23 mouse cellular contexts compared by ENCODE assay signal in the genomic region with DNA sequence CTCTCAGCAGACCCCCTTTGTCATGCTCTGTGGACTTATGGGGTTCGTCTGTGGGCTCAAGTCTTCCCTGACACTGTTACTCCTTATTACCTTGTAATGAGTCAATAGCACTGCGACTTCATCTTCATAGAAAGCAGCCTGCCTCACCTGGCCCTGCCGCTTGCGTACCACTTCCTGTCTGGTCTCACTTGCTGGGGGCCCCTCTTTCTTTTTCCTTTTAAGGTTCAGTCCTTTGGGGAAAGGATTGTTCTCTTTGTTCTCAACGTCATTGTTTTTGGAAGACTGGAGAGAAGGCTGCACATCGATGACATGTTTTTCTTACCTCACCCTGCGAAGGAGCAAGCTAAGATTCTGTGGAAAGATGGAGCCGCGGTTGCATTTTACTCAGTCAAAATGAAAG. TPM values are rescaled to one million over a fixed set of nuclear protein-coding genes. Genes with fewer than 3 reads are reported as not detected.
DNase-seq lines count a peak whose midpoint lies in the region; ATAC-seq and TF ChIP-seq lines count a peak whose summit lies in the region.
"Had no signal": no experiment of that assay in that cellular context is flagged by ENCODE, and none has a peak within 500 bp of the region (broad histone marks: within the 10 kb centered on the region; RNA-seq: fewer than 3 reads in every experiment).

No protein-coding gene starts in this region.

- no peak for TF ChIP-seq CTCF in forebrain, postnatal 0 days (IDR thresholded peaks at IDR 0.05; ENCODE audit: low read depth)

- H3K4me3 ChIP-seq in heart, embryonic 10.5 days = no peak overlapping the region
- H3K4me3 ChIP-seq in heart, embryonic 11.5 days (ENCODE audit: low read depth, low read length) = no peak overlapping the region
- H3K4me3 ChIP-seq in forebrain, postnatal 0 days (ENCODE audit: low read depth, low read length) = no peak overlapping the region
- H3K4me3 ChIP-seq: embryonic facial prominence, embryonic 15.5 days; erythroblast, embryonic 14.5 days; forebrain, embryonic 10.5 days; hindbrain, embryonic 12.5 days had no signal

- H3K4me2 ChIP-seq in heart, embryonic 11.5 days = no peak overlapping the region
- no peak overlapping the region for H3K4me2 ChIP-seq in forebrain, postnatal 0 days (ENCODE audit: low read depth)
- H3K4me2 ChIP-seq: embryonic facial prominence, embryonic 15.5 days; hindbrain, embryonic 12.5 days had no signal

- no peak for ATAC-seq in heart, embryonic 11.5 days (replicated peaks; ENCODE audit: insufficient number of reproducible peaks, low FRiP score, low TSS enrichment)
- ATAC-seq in forebrain, postnatal 0 days = no peak
- ATAC-seq: forebrain, embryonic 14.5 days; hindbrain, postnatal 0 days; intestine, embryonic 16.5 days had no signal

- H3K9ac ChIP-seq in heart, embryonic 11.5 days (ENCODE audit: low read depth, low read length) = no peak overlapping the region
- H3K9ac ChIP-seq in forebrain, postnatal 0 days = no peak overlapping the region
- H3K9ac ChIP-seq: embryonic facial prominence, embryonic 15.5 days; hindbrain, embryonic 12.5 days had no signal

- H3K9me3 ChIP-seq in heart, embryonic 10.5 days = no peaks in the 10 kb centered on the region
- no peaks in the 10 kb centered on the region for H3K9me3 ChIP-seq in heart, embryonic 11.5 days (replicated peaks; ENCODE audit: control insufficient read depth, low read length)
- H3K9me3 ChIP-seq in forebrain, postnatal 0 days (ENCODE audit: low read length) = no peaks in the 10 kb centered on the region
- H3K9me3 ChIP-seq: embryonic facial prominence, embryonic 15.5 days; forebrain, embryonic 10.5 days; hindbrain, embryonic 12.5 days had no signal

- no peaks in the 10 kb centered on the region for H3K4me1 ChIP-seq in heart, embryonic 10.5 days
- no peaks in the 10 kb centered on the region for H3K4me1 ChIP-seq in heart, embryonic 11.5 days (ENCODE audit: control insufficient read depth, insufficient read depth, low read length)
- H3K4me1 ChIP-seq in forebrain, postnatal 0 days (ENCODE audit: insufficient read depth) = no peaks in the 10 kb centered on the region
- H3K4me1 ChIP-seq: forebrain, embryonic 10.5 days; hindbrain, embryonic 12.5 days had no signal

- WGBS in heart, embryonic 10.5 days = 81% methylated on average over 9 of the region's 9 CpGs
- 81% methylated on average over 9 of the region's 9 CpGs for WGBS in heart, embryonic 11.5 days (ENCODE audit: insufficient replicate concordance)
- 79% methylated on average over 9 of the region's 9 CpGs for WGBS in forebrain, postnatal 0 days

- no peaks in the 10 kb centered on the region for H3K27me3 ChIP-seq in heart, embryonic 10.5 days (ENCODE audit: insufficient read depth, poor library complexity, severe bottlenecking)
- no peaks in the 10 kb centered on the region for H3K27me3 ChIP-seq in heart, embryonic 11.5 days (ENCODE audit: control insufficient read depth, insufficient read depth, low read length)
- H3K27me3 ChIP-seq in forebrain, postnatal 0 days (ENCODE audit: insufficient read depth, low read length) = no peaks in the 10 kb centered on the region
- H3K27me3 ChIP-seq: hindbrain, embryonic 12.5 days had no signal

- no peak overlapping the region for H3K27ac ChIP-seq in heart, embryonic 10.5 days
- no peak overlapping the region for H3K27ac ChIP-seq in heart, embryonic 11.5 days (ENCODE audit: low read depth, low read length)
- H3K27ac ChIP-seq in forebrain, postnatal 0 days (ENCODE audit: low read depth, low read length) = no peak overlapping the region
- H3K27ac ChIP-seq: embryonic facial prominence, embryonic 15.5 days; forebrain, embryonic 10.5 days; hindbrain, embryonic 12.5 days; hindbrain, postnatal 0 days had no signal

- no peaks in the 10 kb centered on the region for H3K36me3 ChIP-seq in heart, embryonic 10.5 days
- H3K36me3 ChIP-seq in heart, embryonic 11.5 days (ENCODE audit: control insufficient read depth, insufficient read depth, low read length) = no peaks in the 10 kb centered on the region
- H3K36me3 ChIP-seq in forebrain, postnatal 0 days (ENCODE audit: insufficient read depth) = no peaks in the 10 kb centered on the region
- H3K36me3 ChIP-seq: embryonic facial prominence, embryonic 15.5 days; forebrain, embryonic 10.5 days; G1E; hindbrain, embryonic 12.5 days had no signal

- DNase-seq in heart, embryonic 10.5 days (ENCODE audit: low spot score) = peak; percentile 70
- DNase-seq in induced T-regulatory cell, adult 2 months (ENCODE audit: low read depth) = peak; percentile 66
- DNase-seq in thymus, postnatal 0 days (ENCODE audit: low spot score) = peak; percentile 58
- DNase-seq in thymus, postnatal 4 days = peak; percentile 61
- no peak for DNase-seq in layer of hippocampus, adult 18-20 months (ENCODE audit: low spot score in 2 of 2)
- DNase-seq in forebrain, postnatal 0 days = no peak
- no peak for DNase-seq in urinary bladder, adult 2 months (ENCODE audit: low spot score)
- DNase-seq: adrenal gland, postnatal 25 days; B cell, adult 2 months; cerebellum, adult 18-20 months; cerebellum, postnatal 10 days; embryo, embryonic 11 days; heart, postnatal 10 days; heart, postnatal 4 days had no signal

RNA-seq across cellular contexts. Expression of gene Fam169b, which starts 55.4 kb away (rescaled TPM):
- 0.19 and 0.28 TPM in 2 replicates for polyA plus RNA-seq in heart, embryonic 10.5 days (2016; fragmentation: Nextera tagmentation; extraction: Ambion mirVana)
- polyA plus RNA-seq in heart, embryonic 11.5 days (2014; fragmentation: Nextera tagmentation; extraction: Ambion mirVana) = 0.14 and 0.15 TPM in 2 replicates
- polyA plus RNA-seq in thymus, postnatal 0 days (2015; fragmentation: Nextera tagmentation; extraction: Ambion mirVana) = 40.0 and 43.5 TPM in 2 replicates
- under 1 TPM; 0.41 to 0.47 TPM for total RNA-seq in layer of hippocampus, adult 18-20 months (2021)
- total RNA-seq in forebrain, postnatal 0 days (2014; rRNA removed) = 0.08 and 0.14 TPM in 2 replicates
- 0.08 and 0.12 TPM in 2 replicates for polyA plus RNA-seq in forebrain, postnatal 0 days (2015; fragmentation: Nextera tagmentation; extraction: Ambion mirVana)
- 1.3 and 1.4 TPM in 2 replicates for polyA plus RNA-seq in urinary bladder, adult 2 months (2012; rRNA removed)
- total RNA-seq: adrenal gland, postnatal 25 days had no signal
- polyA plus RNA-seq: erythroblast, embryonic 14.5 days; G1E had no signal

Comparison
In these comparisons a context has a peak if more than half of its experiments do, and no peak if none do; other contexts are left out.
1. DNase-seq: peak in heart, embryonic 10.5 days (single experiment), induced T-regulatory cell, adult 2 months (single experiment), thymus, postnatal 0 days (single experiment) and thymus, postnatal 4 days (single experiment); none in layer of hippocampus, adult 18-20 months (0 of 2), forebrain, postnatal 0 days (single experiment) and urinary bladder, adult 2 months (single experiment).
2. RNA of gene Fam169b, which starts 55.4 kb away (polyA plus RNA-seq): 40.0 to 43.5 TPM in thymus, postnatal 0 days; 1.3 to 1.4 TPM in urinary bladder, adult 2 months, 0.19 to 0.28 TPM in heart, embryonic 10.5 days, 0.14 to 0.15 TPM in heart, embryonic 11.5 days and 0.08 to 0.12 TPM in forebrain, postnatal 0 days; every median in the first group is over 10 times any median in the second.